Mouse (Mus musculus) thymus, adult 2 months (tissue): ENCODE measurements around the gene 4833423E24Rik.

Experiments used
- CTCF ChIP-seq: fragments of 200-500 bp; IDR thresholded peaks from 2 replicates; pipeline ENCODE4 v1.5.1; 2012; ENCODE audit warnings: mild to moderate bottlenecking, control low read depth, low read length, moderate library complexity, borderline replicate concordance; ENCODE audit not compliant: control insufficient read depth, poor library complexity, insufficient read depth; ENCODE audit errors: extremely low read depth
- POLR2A ChIP-seq: fragments of 200-500 bp; IDR thresholded peaks from 2 replicates; pipeline ENCODE4 v1.6.1; 2012; ENCODE audit warnings: mild to moderate bottlenecking, low read length, control low read depth, moderate library complexity; ENCODE audit not compliant: control insufficient read depth, poor library complexity, insufficient read depth; ENCODE audit errors: extremely low read depth

DNA sequence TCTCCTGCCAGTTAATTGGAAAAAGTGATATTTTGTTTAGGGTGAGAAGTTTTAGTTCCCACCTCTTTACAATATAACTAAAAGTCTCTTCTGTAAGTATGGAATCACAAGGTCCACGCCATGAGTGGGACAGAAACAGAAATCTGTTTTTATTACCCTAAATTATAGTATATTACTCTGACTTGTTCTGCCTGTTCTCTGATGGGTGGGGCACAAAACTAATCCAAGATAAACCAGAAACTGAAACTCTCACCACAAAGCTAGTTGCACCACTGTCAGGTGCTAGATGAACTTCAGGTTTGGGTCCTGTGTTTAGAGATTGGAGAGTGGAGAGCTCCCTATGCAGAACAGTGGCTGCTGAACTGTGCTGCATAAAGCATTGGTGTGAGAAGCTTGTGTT is 15.1 kb upstream of the 4833423E24Rik start:
- no peak for TF ChIP-seq CTCF
- no peak for TF ChIP-seq POLR2A
